Mouse (Mus musculus): ENCODE data around the gene Mfsd6. TPM values are rescaled to one million over a fixed set of nuclear protein-coding genes. Genes with fewer than 3 reads are reported as not detected.
A peak's percentile ranks its signal among the peaks of the same experiment; 100 is the strongest.

Gene Mfsd6
- total and polyA plus RNA-seq, 3 experiments: 0.36 to 0.89 (median 0.47) TPM

- no peak for DNase-seq (ENCODE audit: extremely low read depth)
Measured at GRCm38 (mm10) chr1:52742567-52742966, 15.3 kb upstream of the Mfsd6 start.

GRCm38 (mm10) chr1:52734208-52734607 is 6.9 kb upstream of the Mfsd6 start:
- dilution Hi-C loops (cut with MboI; ENCODE audit: extremely low pct_ligation_motif_present, extremely low pct_unique_long_range_greater_than_20kb, low sequenced_read_pairs) (no loop called here), in situ Hi-C loops (cut with MboI; ENCODE audit: low pct_ligation_motif_present, low pct_unique_long_range_greater_than_20kb, low sequenced_read_pairs) (no loop called here)
- Histone ChIP-seq H3K27ac (ENCODE audit: insufficient read depth, low read depth) (no peak overlapping the region), H3K4me3 (replicated peaks in 1 of 3; ENCODE audit: low read depth in 2 of 3, low read length in 2 of 3, poor library complexity in 1 of 3) (no peak overlapping the region), H3K9me3 (replicated peaks; ENCODE audit: low read length) (peaks cover 6% of the 10 kb centered on the region), H3K79me2 (replicated peaks; ENCODE audit: control insufficient read depth, extremely low read depth, insufficient read depth, poor library complexity, severe bottlenecking) (no peaks in the 10 kb centered on the region), H3K36me3 (replicated peaks in 1 of 2; ENCODE audit: control insufficient read depth in 1 of 2, insufficient read depth in 1 of 2, low read length in 1 of 2) (no peaks in the 10 kb centered on the region), H3K4me1 (ENCODE audit: control insufficient read depth in 1 of 2, insufficient read depth in 2 of 2) (no peaks in the 10 kb centered on the region), H3K4me2 (ENCODE audit: insufficient read depth, low read depth, poor library complexity, severe bottlenecking) (no peak overlapping the region), H3K27me3 (replicated peaks) (peaks cover 7% of the 10 kb centered on the region), H3K9ac (ENCODE audit: insufficient read depth, low read depth) (no peak overlapping the region)
- DNase-seq (ENCODE audit: extremely low read depth): no peak
- TF ChIP-seq POLR2AphosphoS2 (IDR thresholded peaks at IDR 0.05; ENCODE audit: low read depth, low read length) (no peak), EP300 (IDR thresholded peaks at IDR 0.05; ENCODE audit: low read length) (no peak), JUND (conservative IDR thresholded peaks at IDR 0.05; ENCODE audit: low read depth, low read length) (no peak), ZC3H11A (IDR thresholded peaks at IDR 0.05; ENCODE audit: low read depth, low read length) (no peak), TBP (conservative IDR thresholded peaks at IDR 0.05; ENCODE audit: low read depth, low read length) (no peak), POLR2A (IDR thresholded peaks at IDR 0.05; ENCODE audit: low read depth, low read length) (no peak), RAD21 (IDR thresholded peaks at IDR 0.05; ENCODE audit: low read depth, low read length) (no peak), MAFK (IDR thresholded peaks at IDR 0.05; ENCODE audit: insufficient replicate concordance, low read length) (no peak), ZKSCAN1 (IDR thresholded peaks at IDR 0.05; ENCODE audit: borderline replicate concordance, low read depth, low read length) (no peak), BHLHE40 (IDR thresholded peaks at IDR 0.05; ENCODE audit: low read depth, low read length) (no peak), KAT2A (IDR thresholded peaks at IDR 0.05; ENCODE audit: insufficient replicate concordance, low read length) (no peak), HCFC1 (IDR thresholded peaks at IDR 0.05; ENCODE audit: low read depth, low read length) (no peak), UBTF (IDR thresholded peaks at IDR 0.05; ENCODE audit: low read depth, low read length) (no peak), TCF12 (IDR thresholded peaks at IDR 0.05; ENCODE audit: low read depth, low read length) (no peak), IRF4 (IDR thresholded peaks at IDR 0.05; ENCODE audit: low read depth, low read length) (no peak), SMC3 (IDR thresholded peaks at IDR 0.05; ENCODE audit: low read depth, low read length) (no peak), NELFE (IDR thresholded peaks at IDR 0.05; ENCODE audit: low read depth, low read length) (no peak), ZNF384 (IDR thresholded peaks at IDR 0.05; ENCODE audit: low read depth, low read length) (no peak), E2F4 (IDR thresholded peaks at IDR 0.05; ENCODE audit: insufficient replicate concordance, low read depth, low read length) (no peak), NRF1 (IDR thresholded peaks at IDR 0.05; ENCODE audit: low read depth, low read length) (no peak)

More at GRCm38 (mm10) chr1:52742567-52742966, 15.3 kb upstream of the Mfsd6 start:
- no peak overlapping the region for H3K4me3 ChIP-seq (replicated peaks in 1 of 3; ENCODE audit: low read depth in 2 of 3, low read length in 2 of 3, poor library complexity in 1 of 3)
- H3K9me3 ChIP-seq (replicated peaks; ENCODE audit: low read length): no peaks in the 10 kb centered on the region
- TF ChIP-seq CHD1 (IDR thresholded peaks at IDR 0.05; ENCODE audit: low read depth, low read length) (no peak), BHLHE40 (IDR thresholded peaks at IDR 0.05; ENCODE audit: low read depth, low read length) (peak; percentile 95), MAZ (IDR thresholded peaks at IDR 0.05; ENCODE audit: low read depth, low read length) (no peak), TBP (conservative IDR thresholded peaks at IDR 0.05; ENCODE audit: low read depth, low read length) (0 out of 2 replicates have a peak, but pooled peaks have one; percentile 36), ELF1 (IDR thresholded peaks at IDR 0.05; ENCODE audit: low read depth, low read length) (peak; percentile 35), MYC (IDR thresholded peaks at IDR 0.05; ENCODE audit: low read depth, low read length) (no peak), SIN3A (IDR thresholded peaks at IDR 0.05; ENCODE audit: low read length) (no peak), TCF12 (IDR thresholded peaks at IDR 0.05; ENCODE audit: low read depth, low read length) (no peak), CTCF (conservative IDR thresholded peaks at IDR 0.05 in 1 of 2, IDR thresholded peaks at IDR 0.05 in 1 of 2; ENCODE audit: low read depth in 2 of 2, low read length in 2 of 2) (peak in 1 of 2 experiments; percentile 25; a peak in 2 of 4 replicates), EP300 (IDR thresholded peaks at IDR 0.05; ENCODE audit: low read length) (peak; percentile 79), JUND (conservative IDR thresholded peaks at IDR 0.05; ENCODE audit: low read depth, low read length) (no peak), ETS1 (conservative IDR thresholded peaks at IDR 0.05; ENCODE audit: low read depth, low read length) (0 out of 2 replicates have a peak, but pooled peaks have one; percentile 19), CHD2 (IDR thresholded peaks at IDR 0.05; ENCODE audit: low read length) (no peak), UBTF (IDR thresholded peaks at IDR 0.05; ENCODE audit: low read depth, low read length) (no peak), ZC3H11A (IDR thresholded peaks at IDR 0.05; ENCODE audit: low read depth, low read length) (no peak)
- no peak overlapping the region for H3K9ac ChIP-seq (ENCODE audit: insufficient read depth, low read depth)
- dilution Hi-C loops (cut with MboI; ENCODE audit: extremely low pct_ligation_motif_present, extremely low pct_unique_long_range_greater_than_20kb, low sequenced_read_pairs) (no loop called here), in situ Hi-C loops (cut with MboI; ENCODE audit: low pct_ligation_motif_present, low pct_unique_long_range_greater_than_20kb, low sequenced_read_pairs) (no loop called here)
- no peaks in the 10 kb centered on the region for H3K36me3 ChIP-seq (replicated peaks in 1 of 2; ENCODE audit: control insufficient read depth in 1 of 2, insufficient read depth in 1 of 2, low read length in 1 of 2)
- H3K4me2 ChIP-seq (ENCODE audit: insufficient read depth, low read depth, poor library complexity, severe bottlenecking): 0 out of 2 replicates have a peak overlapping the region, but pooled peaks have one; percentile 7
- H3K27me3 ChIP-seq (replicated peaks): no peaks in the 10 kb centered on the region
- H3K27ac ChIP-seq (ENCODE audit: insufficient read depth, low read depth): no peak overlapping the region
- no peaks in the 10 kb centered on the region for H3K79me2 ChIP-seq (replicated peaks; ENCODE audit: control insufficient read depth, extremely low read depth, insufficient read depth, poor library complexity, severe bottlenecking)
- H3K4me1 ChIP-seq (ENCODE audit: control insufficient read depth in 1 of 2, insufficient read depth in 2 of 2): peaks cover 3 to 5% of the 10 kb centered on the region in 2 experiments
